Comparison of ENCODE assay signal across 8 mouse cellular contexts in genomic region chr6:108064918-108065526, GRCm38 (mm10). TPM values are rescaled to one million over a fixed set of nuclear protein-coding genes. Genes with fewer than 3 reads are reported as not detected.
DNase-seq lines count a peak whose midpoint lies in the region; ATAC-seq lines count a peak whose summit lies in the region.

TSS of gene Setmar (plus strand) at chr6:108065045.

- peak within 1 kb of the TSS; percentile 81 for H3K27ac ChIP-seq in hindbrain, embryonic 16.5 days (ENCODE audit: low read depth, low read length)
- peak within 1 kb of the TSS; percentile 69 for H3K27ac ChIP-seq in macrophage

- WGBS in hindbrain, embryonic 16.5 days: under 1% methylated on average over 24 of the region's 24 CpGs
- WGBS in macrophage (ENCODE audit: missing documents): under 1% methylated on average over 24 of the region's 24 CpGs

- peak; percentile 96 for DNase-seq in T-cell, adult 2 months (ENCODE audit: low spot score)
- peak; percentile 96 to 97 for DNase-seq in cerebellum, postnatal 36 days
- peak; percentile 98 for DNase-seq in gastrocnemius, adult 18-20 months (ENCODE audit: low spot score)
- peak; percentile 97 for DNase-seq in left cerebral cortex, adult 18-20 months (ENCODE audit: low spot score in 2 of 2)
- peak; percentile 97 for DNase-seq in right cerebral cortex, adult 18-20 months
- peak; percentile 90 for DNase-seq in urinary bladder, postnatal 10 days (ENCODE audit: low spot score)

- ATAC-seq in hindbrain, embryonic 16.5 days: peak; percentile 98

- no peaks in the 10 kb centered on the region for H3K9me3 ChIP-seq in hindbrain, embryonic 16.5 days (ENCODE audit: control insufficient read depth, low read length)

- H3K4me3 ChIP-seq in hindbrain, embryonic 16.5 days (ENCODE audit: low read length): peak within 1 kb of the TSS; percentile 44
- peak within 1 kb of the TSS; percentile 43 for H3K4me3 ChIP-seq in macrophage (ENCODE audit: inconsistent target)

- H3K9ac ChIP-seq in hindbrain, embryonic 16.5 days (ENCODE audit: low read depth, low read length): peak within 1 kb of the TSS; percentile 64

- no peaks in the 10 kb centered on the region for H3K79me2 ChIP-seq in macrophage (ENCODE audit: inconsistent target)

- H3K4me1 ChIP-seq in hindbrain, embryonic 16.5 days (ENCODE audit: control insufficient read depth, insufficient read depth, low read depth, low read length): no peaks in the 10 kb centered on the region

- H3K27me3 ChIP-seq in hindbrain, embryonic 16.5 days (replicated peaks; ENCODE audit: control insufficient read depth, insufficient read depth, low read length): no peaks in the 10 kb centered on the region

- H3K36me3 ChIP-seq in hindbrain, embryonic 16.5 days (ENCODE audit: control insufficient read depth, insufficient read depth, low read length): no peaks in the 10 kb centered on the region
- no peaks in the 10 kb centered on the region for H3K36me3 ChIP-seq in macrophage (ENCODE audit: inconsistent target)

- H3K4me2 ChIP-seq in hindbrain, embryonic 16.5 days (ENCODE audit: low read length): peak within 1 kb of the TSS; percentile 64

RNA-seq across cellular contexts. Expression of gene Setmar, which starts in this region (rescaled TPM):
- total RNA-seq in gastrocnemius, adult 18-20 months (2021): 1 to 10 TPM; 5.5 to 5.7 TPM
- 5.0 and 5.6 TPM in 2 replicates for polyA plus RNA-seq in hindbrain, embryonic 16.5 days (2015; fragmentation: Nextera tagmentation; extraction: Ambion mirVana)
- 10 to 100 TPM in 1 of 2 experiments, 1 to 10 TPM in 1; 9.5 to 10.4 TPM for total RNA-seq in left cerebral cortex, adult 18-20 months (2021)
- 1 to 10 TPM in 10 of 26 experiments, under 1 TPM in 11, not detected in 5; 0.49 to 3.0 (median 0.99) TPM for total RNA-seq in macrophage (2018; cell fraction: chromatin; rRNA removed)
- 1 to 10 TPM in 23 of 26 experiments, under 1 TPM in 3; 0.76 to 3.3 (median 2.0) TPM for total RNA-seq in macrophage (2018; cell fraction: cytosol; rRNA removed)
- 1 to 10 TPM in 16 of 26 experiments, under 1 TPM in 9, not detected in 1; 0.31 to 4.9 (median 1.6) TPM for total RNA-seq in macrophage (2018; cell fraction: nucleus; rRNA removed)
- polyA plus RNA-seq in macrophage (2018): 2.0 to 4.6 TPM (median 3.5 TPM) in 3 replicates

Comparison
In these comparisons a context has a peak if more than half of its experiments do, and no peak if none do; other contexts are left out.
1. Peak in every context shown above with its lines: DNase-seq, ATAC-seq, H3K4me3 ChIP-seq and H3K27ac ChIP-seq.